Mouse (Mus musculus) embryonic facial prominence, embryonic 15.5 days (tissue): Measurements from ENCODE around the gene Oxct1. TPM values are rescaled to one million over a fixed set of nuclear protein-coding genes. Genes with fewer than 3 reads are reported as not detected.

ENCODE experiments used
- ATAC-seq: fragments of 200-750 bp; cut with Nextera tagmentation; 2 replicates; pipeline ENCODE4 v1.8.0; 2017; ENCODE audit warnings: low read depth, moderate TSS enrichment; ENCODE audit not compliant: insufficient number of reproducible peaks, low FRiP score, low TSS enrichment
- H3K27ac ChIP-seq: fragments of 300-500 bp; sonication (generic); replicated peaks from 2 replicates; pipeline ENCODE4 v1.5.1; 2015; ENCODE audit warnings: mild to moderate bottlenecking, inconsistent platforms
- H3K27me3 ChIP-seq: fragments of 300-500 bp; sonication (generic); 2 replicates; pipeline ENCODE4 v1.6.1; 2015; ENCODE audit warnings: inconsistent platforms
- H3K36me3 ChIP-seq: fragments of 300-500 bp; sonication (generic); 2 replicates; pipeline ENCODE4 v1.6.1; 2015; ENCODE audit warnings: mild to moderate bottlenecking, inconsistent platforms
- H3K4me1 ChIP-seq: fragments of 300-500 bp; sonication (generic); 2 replicates; pipeline ENCODE4 v1.6.1; 2015; ENCODE audit warnings: inconsistent platforms
- H3K4me2 ChIP-seq: fragments of 300-500 bp; sonication (generic); replicated peaks from 2 replicates; pipeline ENCODE4 v1.6.1; 2015; ENCODE audit warnings: mild to moderate bottlenecking, inconsistent platforms
- H3K4me3 ChIP-seq: fragments of 300-500 bp; sonication (generic); replicated peaks from 2 replicates; pipeline ENCODE4 v1.5.1; 2015; ENCODE audit warnings: mild to moderate bottlenecking, inconsistent platforms
- H3K9ac ChIP-seq: fragments of 300-500 bp; sonication (generic); 2 replicates; pipeline ENCODE4 v1.6.1; 2015; ENCODE audit warnings: inconsistent platforms
- H3K9me3 ChIP-seq: fragments of 300-500 bp; sonication (generic); replicated peaks from 2 replicates; pipeline ENCODE4 v1.6.1; 2016; ENCODE audit warnings: inconsistent platforms
- WGBS: fragments of 180-500 bp; shearing (Covaris S2); methylation state at CpG from one replicate; pipeline ENCODE4 v1.1.7; 2015; 5-methylcytosine and 5-hydroxymethylcytosine counted together
- polyA plus RNA-seq: library from polyadenylated mRNA; unstranded; fragments of >200 nt; fragmentation: Nextera tagmentation; extraction: Ambion mirVana; gene quantifications from 2 replicates; pipeline ENCODE4 v1.2.1, GENCODE M21; 2015

Oxct1 gene
- polyA plus RNA-seq, 1 experiment from 2014 or later, result 238 TPM

DNA sequence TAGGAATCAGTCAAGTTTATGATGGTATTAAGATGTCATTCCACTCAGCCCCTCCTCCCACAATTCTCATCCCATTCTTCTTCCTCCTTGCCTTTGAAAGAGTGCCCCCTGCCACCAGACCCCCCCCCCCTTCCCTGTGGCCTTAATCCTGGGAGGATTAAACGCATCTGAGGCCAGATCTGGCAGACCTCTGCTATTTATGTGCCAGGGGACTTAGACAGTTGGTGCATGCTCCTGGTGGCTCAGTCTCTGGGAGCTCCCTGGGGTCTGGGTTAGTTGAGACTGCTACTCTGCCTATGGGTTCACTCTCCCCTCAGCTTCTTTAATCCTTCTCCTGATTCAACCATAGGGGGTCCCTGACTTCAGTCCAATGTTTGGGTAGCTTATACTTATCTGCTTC is 112.3 kb downstream of the Oxct1 start:
- ATAC-seq, result no peak
- H3K9me3 ChIP-seq, result no peaks in the 10 kb centered on the region
- H3K27me3 ChIP-seq, result no peaks in the 10 kb centered on the region
- H3K4me1 ChIP-seq, result no peaks in the 10 kb centered on the region
- H3K4me3 ChIP-seq, result no peak overlapping the region
- H3K36me3 ChIP-seq, result peaks cover 13% of the 10 kb centered on the region
- WGBS, result 31% methylated on average over 1 of the region's 1 CpGs
- no peak overlapping the region for H3K9ac ChIP-seq
- H3K27ac ChIP-seq, result no peak overlapping the region
- no peak overlapping the region for H3K4me2 ChIP-seq

DNA sequence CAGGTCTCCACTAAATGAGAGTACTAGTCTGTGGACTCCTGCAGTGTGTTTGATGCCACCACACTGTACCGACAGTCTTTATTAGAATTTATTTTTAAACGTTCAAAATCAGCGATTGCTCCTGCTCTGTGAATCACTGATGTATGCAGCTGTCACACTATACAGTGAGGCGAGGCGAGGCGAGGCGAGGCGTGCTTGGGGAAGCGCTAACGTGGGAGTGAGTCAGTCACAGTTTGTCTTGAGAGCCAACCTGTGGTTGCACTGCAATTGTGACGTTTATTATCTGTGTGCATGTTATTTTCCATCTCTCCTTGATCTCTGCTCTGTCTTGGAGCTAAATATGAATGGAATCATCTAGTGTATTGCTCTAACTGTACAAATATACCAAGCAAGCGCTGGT is 113.3 kb downstream of the Oxct1 start:
- no peaks in the 10 kb centered on the region for H3K4me1 ChIP-seq
- H3K27ac ChIP-seq, result no peak overlapping the region
- 87% methylated on average over 12 of the region's 12 CpGs for WGBS
- no peak for ATAC-seq
- no peaks in the 10 kb centered on the region for H3K27me3 ChIP-seq
- H3K4me3 ChIP-seq, result no peak overlapping the region
- no peak overlapping the region for H3K9ac ChIP-seq
- no peak overlapping the region for H3K4me2 ChIP-seq
- peaks cover 13% of the 10 kb centered on the region for H3K36me3 ChIP-seq
- H3K9me3 ChIP-seq, result no peaks in the 10 kb centered on the region

DNA sequence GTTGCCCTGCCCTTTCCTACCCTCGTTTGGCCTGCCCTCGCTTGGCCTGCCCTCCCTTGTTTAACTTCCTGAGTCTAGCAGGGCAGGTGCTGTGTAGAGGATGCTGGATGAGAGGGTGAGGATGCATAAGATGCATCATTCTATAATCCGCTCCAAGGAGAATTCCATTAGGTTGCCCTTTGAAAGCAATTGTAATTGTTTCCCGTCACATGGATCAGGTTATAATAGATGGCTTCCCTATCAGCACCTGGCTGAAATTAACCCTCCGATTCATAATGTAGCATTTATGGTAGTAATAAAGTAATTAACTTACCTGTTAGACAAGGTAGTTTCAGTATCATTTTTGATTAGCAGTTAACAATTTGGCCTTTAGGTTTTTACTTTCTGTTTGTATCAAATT is 119.2 kb downstream of the Oxct1 start:
- H3K4me3 ChIP-seq, result no peak overlapping the region
- H3K27me3 ChIP-seq, result no peaks in the 10 kb centered on the region
- H3K9ac ChIP-seq, result no peak overlapping the region
- H3K27ac ChIP-seq, result no peak overlapping the region
- no peaks in the 10 kb centered on the region for H3K9me3 ChIP-seq
- ATAC-seq, result no peak
- WGBS, result 79% methylated on average over 5 of the region's 5 CpGs
- H3K4me1 ChIP-seq, result no peaks in the 10 kb centered on the region
- peaks cover 8% of the 10 kb centered on the region; the same call in 1 of the 2 replicates for H3K36me3 ChIP-seq
- no peak overlapping the region for H3K4me2 ChIP-seq

DNA sequence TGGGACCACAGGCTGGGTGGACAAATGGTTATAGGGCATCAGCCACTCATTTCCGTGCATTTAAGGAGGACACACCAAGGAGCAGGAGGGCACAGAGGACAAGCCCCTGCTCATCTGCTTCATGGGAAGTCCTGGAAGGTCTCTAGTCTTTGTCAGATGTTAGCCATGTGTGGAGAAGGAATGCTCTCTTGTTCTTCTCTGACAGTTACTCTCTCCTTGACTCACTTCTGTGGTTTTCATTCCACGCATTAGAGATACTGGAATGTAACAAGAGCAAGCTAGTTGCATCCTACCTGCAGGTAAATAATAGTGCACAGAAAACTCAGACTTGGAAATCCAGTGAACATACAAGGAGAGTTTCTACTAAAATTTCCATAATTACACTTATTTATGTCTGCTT is 121.5 kb downstream of the Oxct1 start:
- H3K9ac ChIP-seq, result no peak overlapping the region
- no peaks in the 10 kb centered on the region for H3K27me3 ChIP-seq
- no peaks in the 10 kb centered on the region for H3K4me1 ChIP-seq
- no peak overlapping the region for H3K27ac ChIP-seq
- no peak overlapping the region for H3K4me3 ChIP-seq
- WGBS, result 80% methylated on average over 2 of the region's 2 CpGs
- no peak for ATAC-seq
- H3K4me2 ChIP-seq, result no peak overlapping the region
- no peaks in the 10 kb centered on the region for H3K9me3 ChIP-seq
- H3K36me3 ChIP-seq, result peaks cover 8% of the 10 kb centered on the region

DNA sequence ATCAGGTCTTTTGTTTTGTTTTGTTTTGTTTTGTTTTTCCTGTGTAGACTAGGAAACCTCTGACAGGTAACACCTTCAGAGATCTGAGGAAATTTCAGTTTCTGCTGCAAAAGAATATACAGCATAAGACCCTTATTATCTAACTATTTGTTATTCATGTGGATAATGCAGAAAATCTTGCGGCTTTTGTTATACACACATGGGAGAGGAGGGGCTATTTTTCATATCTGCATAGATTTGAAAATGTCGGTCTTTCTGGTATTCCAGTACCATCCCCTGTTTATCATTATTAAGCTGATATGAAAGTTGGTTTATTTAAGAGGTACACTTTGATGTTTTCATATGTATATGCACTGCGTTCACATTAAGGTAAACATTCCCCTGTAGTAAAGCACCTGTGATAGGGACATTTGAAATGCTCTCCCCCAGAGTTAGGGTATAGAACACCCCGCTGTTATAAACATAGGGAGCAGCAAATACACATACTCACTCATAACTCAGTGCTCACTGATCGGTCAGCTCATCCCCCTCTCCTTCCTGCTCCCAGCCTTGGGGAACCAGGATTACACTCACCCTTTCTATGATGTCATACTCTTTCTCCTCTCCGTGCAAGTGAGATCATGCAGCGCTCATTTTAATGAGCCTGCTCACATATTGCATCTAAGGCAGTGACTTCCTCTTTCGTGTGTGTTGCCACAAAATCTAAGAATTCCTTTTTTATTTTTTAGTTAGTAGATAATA is 122.6 kb downstream of the Oxct1 start:
- no peaks in the 10 kb centered on the region for H3K27me3 ChIP-seq
- H3K36me3 ChIP-seq, result peaks cover 15% of the 10 kb centered on the region
- no peaks in the 10 kb centered on the region for H3K4me1 ChIP-seq
- H3K9ac ChIP-seq, result no peak overlapping the region
- H3K27ac ChIP-seq, result no peak overlapping the region
- H3K4me3 ChIP-seq, result no peak overlapping the region
- ATAC-seq, result no peak
- WGBS, result 89% methylated on average over 8 of the region's 8 CpGs
- no peak overlapping the region for H3K4me2 ChIP-seq
- H3K9me3 ChIP-seq, result no peaks in the 10 kb centered on the region

DNA sequence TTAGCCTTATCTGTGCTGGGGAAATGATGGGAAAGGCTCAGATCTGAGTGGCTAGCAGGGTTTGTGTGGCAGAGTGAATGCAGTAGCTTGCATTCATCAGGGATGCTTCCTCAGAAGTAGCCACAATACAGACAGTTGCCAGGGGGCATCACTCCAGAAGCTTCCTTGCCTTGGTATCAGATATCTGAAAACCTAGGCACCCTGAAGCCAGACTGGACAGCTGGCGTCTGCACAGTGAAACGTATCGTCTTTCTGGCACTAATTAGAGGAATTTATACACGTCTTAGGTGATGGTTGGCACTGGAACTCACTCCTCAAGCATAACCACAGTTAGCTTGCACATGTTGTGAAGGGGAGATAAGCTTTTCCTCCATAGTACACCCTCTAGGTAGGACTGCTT is 128.5 kb downstream of the Oxct1 start:
- ATAC-seq, result no peak
- Histone ChIP-seq H3K27ac (no peak overlapping the region), H3K4me3 (no peak overlapping the region), H3K4me2 (no peak overlapping the region), H3K36me3 (peaks cover 23% of the 10 kb centered on the region), H3K27me3 (no peaks in the 10 kb centered on the region), H3K4me1 (no peaks in the 10 kb centered on the region), H3K9ac (no peak overlapping the region), H3K9me3 (no peaks in the 10 kb centered on the region)
- 51% methylated on average over 4 of the region's 4 CpGs for WGBS

DNA sequence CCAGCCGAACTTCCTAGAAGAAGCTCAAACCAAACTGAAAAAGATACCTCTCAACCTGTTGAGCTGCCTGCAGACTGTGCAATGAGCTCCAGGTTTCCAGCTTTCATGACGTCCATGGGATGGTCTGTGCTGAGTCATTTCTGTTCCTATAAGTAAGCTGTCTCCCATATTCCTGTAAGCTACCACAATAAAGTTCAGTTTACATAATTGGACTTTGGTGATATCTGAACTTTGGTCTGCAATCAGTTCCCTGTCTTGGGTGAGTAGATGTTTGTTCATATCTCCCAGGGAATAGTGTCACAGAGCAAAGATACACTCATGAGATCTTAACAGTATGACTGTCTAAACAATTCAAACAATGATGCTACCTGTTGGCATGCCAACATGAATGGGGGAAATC is 141.8 kb downstream of the Oxct1 start:
- no peak overlapping the region for H3K9ac ChIP-seq
- H3K4me2 ChIP-seq, result no peak overlapping the region
- no peaks in the 10 kb centered on the region for H3K9me3 ChIP-seq
- 70% methylated on average over 2 of the region's 2 CpGs for WGBS
- no peak overlapping the region for H3K27ac ChIP-seq
- no peaks in the 10 kb centered on the region for H3K27me3 ChIP-seq
- no peak overlapping the region for H3K4me3 ChIP-seq
- no peaks in the 10 kb centered on the region for H3K36me3 ChIP-seq
- no peaks in the 10 kb centered on the region for H3K4me1 ChIP-seq
- no peak for ATAC-seq

DNA sequence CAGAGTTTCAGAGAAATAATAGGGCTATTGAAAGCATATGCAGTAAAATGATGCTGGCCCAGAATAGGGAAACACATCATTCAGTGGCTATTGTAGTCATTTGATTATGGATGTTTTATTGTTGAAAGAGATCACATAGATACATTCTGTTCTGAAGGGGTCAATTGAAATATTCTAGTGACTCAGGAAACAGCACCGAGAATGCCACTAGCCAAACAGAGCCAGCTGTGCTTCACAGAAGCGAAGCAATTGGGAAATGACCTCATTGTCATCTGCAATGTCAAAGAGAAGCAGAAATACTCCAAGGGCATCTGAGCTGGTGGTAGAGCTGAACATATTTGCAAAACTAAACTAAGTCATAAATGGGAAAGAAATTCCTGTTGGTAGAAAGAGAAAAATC is 145.4 kb downstream of the Oxct1 start:
- Histone ChIP-seq H3K27ac (no peak overlapping the region), H3K4me1 (no peaks in the 10 kb centered on the region), H3K36me3 (no peaks in the 10 kb centered on the region), H3K9me3 (no peaks in the 10 kb centered on the region), H3K4me3 (no peak overlapping the region), H3K9ac (no peak overlapping the region), H3K27me3 (no peaks in the 10 kb centered on the region), H3K4me2 (no peak overlapping the region)
- WGBS, result 65% methylated on average over 2 of the region's 2 CpGs
- no peak for ATAC-seq

DNA sequence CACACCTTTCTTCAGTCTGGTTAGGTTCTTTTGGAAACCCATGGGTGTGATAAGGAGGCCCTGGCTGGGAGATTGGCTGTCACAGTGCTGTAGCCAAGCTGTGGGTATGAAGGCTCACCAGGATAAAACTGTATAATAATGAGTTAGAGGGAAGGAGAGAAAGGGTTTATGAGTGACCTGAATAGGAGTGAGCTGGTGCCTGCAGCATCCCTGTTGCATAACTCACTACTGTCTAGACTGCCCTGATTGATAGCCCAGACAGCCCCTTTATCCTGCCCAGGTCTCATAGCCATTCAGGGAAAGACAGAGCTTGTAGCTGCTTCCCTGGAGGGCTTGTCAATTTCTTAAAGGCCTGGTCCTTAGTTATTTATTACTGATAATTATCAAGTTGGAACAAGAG is 171.7 kb downstream of the Oxct1 start:
- Histone ChIP-seq H3K4me3 (no peak overlapping the region), H3K4me2 (no peak overlapping the region), H3K27ac (no peak overlapping the region), H3K4me1 (no peaks in the 10 kb centered on the region), H3K27me3 (no peaks in the 10 kb centered on the region), H3K9ac (no peak overlapping the region), H3K9me3 (no peaks in the 10 kb centered on the region), H3K36me3 (no peaks in the 10 kb centered on the region)
- ATAC-seq, result no peak

Other genes with a start within 250 kb of the Oxct1 start
- 12.0 and 12.6 TPM in 2 replicates for gene Fbxo4, start 46.8 kb upstream of the Oxct1 start, polyA plus RNA-seq
- 28.6 and 30.5 TPM in 2 replicates for gene AW549877, start 30.6 kb upstream of the Oxct1 start, polyA plus RNA-seq